ENCODE assay signal across 8 mouse cellular contexts in genomic region chrX:112978583-112978982, GRCm38 (mm10).
DNase-seq lines count a peak whose midpoint lies in the region; ATAC-seq and TF ChIP-seq lines count a peak whose summit lies in the region.

No protein-coding gene starts in this region.

- peak; percentile 39 to 44 for DNase-seq in cerebellum, postnatal 10 days
- no peak for DNase-seq in cerebellum, adult 9-11 months
- peak; percentile 28 for DNase-seq in liver, adult 2 months (ENCODE audit: extremely low read depth, low read depth, low spot score)
- no peak for DNase-seq in liver, embryonic 11.5 days (ENCODE audit: low spot score)
- DNase-seq in MEL-GATA-1-ER (ENCODE audit: extremely low read depth, low read depth): peak; percentile 19
- peak; percentile 3 to 11 for DNase-seq in layer of hippocampus, postnatal 10 days (ENCODE audit: low spot score in 2 of 2)
- no peak for DNase-seq in urinary bladder, postnatal 10 days (ENCODE audit: low spot score)
- DNase-seq in urinary bladder, postnatal 4 days (ENCODE audit: low spot score in 2 of 2): no peak

- H3K79me2 ChIP-seq in liver, adult 2 months (ENCODE audit: control insufficient read depth, insufficient read depth, low read length): no peaks in the 10 kb centered on the region

- H3K4me2 ChIP-seq in liver, embryonic 11.5 days: no peak overlapping the region

- no peak overlapping the region for H3K9ac ChIP-seq in liver, adult 2 months (ENCODE audit: low read depth, low read length)
- no peak overlapping the region for H3K9ac ChIP-seq in liver, embryonic 11.5 days (ENCODE audit: low read depth, low read length)

- WGBS in liver, adult 2 months: 30% methylated on average over 3 of the region's 3 CpGs
- WGBS in liver, embryonic 11.5 days: 63% methylated on average over 3 of the region's 3 CpGs

- peak; percentile 38; the same call in 1 of the 2 replicates for TF ChIP-seq CTCF in liver, adult 2 months (IDR thresholded peaks at IDR 0.05; ENCODE audit: low read depth, low read length)

- no peaks in the 10 kb centered on the region for H3K27me3 ChIP-seq in liver, adult 2 months (ENCODE audit: control insufficient read depth, insufficient read depth, low read length)
- H3K27me3 ChIP-seq in liver, embryonic 11.5 days (replicated peaks; ENCODE audit: control insufficient read depth, insufficient read depth, low read length): no peaks in the 10 kb centered on the region

- H3K4me3 ChIP-seq in liver, adult 2 months (ENCODE audit: insufficient read depth, low read depth, low read length): no peak overlapping the region
- no peak overlapping the region for H3K4me3 ChIP-seq in liver, embryonic 11.5 days (ENCODE audit: low read depth, low read length)

- ATAC-seq in liver, embryonic 11.5 days (replicated peaks; ENCODE audit: low FRiP score): no peak

- H3K4me1 ChIP-seq in liver, adult 2 months (ENCODE audit: control insufficient read depth, insufficient read depth, low read length): no peaks in the 10 kb centered on the region
- no peaks in the 10 kb centered on the region for H3K4me1 ChIP-seq in liver, embryonic 11.5 days (replicated peaks; ENCODE audit: control insufficient read depth, insufficient read depth, low read length)

- H3K27ac ChIP-seq in liver, adult 2 months (replicated peaks; ENCODE audit: insufficient read depth, low read depth, low read length): no peak overlapping the region
- H3K27ac ChIP-seq in liver, embryonic 11.5 days (ENCODE audit: low read depth, low read length): no peak overlapping the region

- TF ChIP-seq POLR2A in liver, adult 2 months (IDR thresholded peaks at IDR 0.05; ENCODE audit: extremely low read depth, insufficient read depth, low read length): no peak

- H3K36me3 ChIP-seq in liver, adult 2 months (ENCODE audit: control insufficient read depth, insufficient read depth, low read length): no peaks in the 10 kb centered on the region
- H3K36me3 ChIP-seq in liver, embryonic 11.5 days (ENCODE audit: control insufficient read depth, insufficient read depth, low read length): no peaks in the 10 kb centered on the region

- no peaks in the 10 kb centered on the region for H3K9me3 ChIP-seq in liver, embryonic 11.5 days (ENCODE audit: control insufficient read depth, low read length)

Comparison
In these comparisons a context has a peak if more than half of its experiments do, and no peak if none do; other contexts are left out.
1. DNase-seq: peak in cerebellum, postnatal 10 days (2 of 2), liver, adult 2 months (single experiment), MEL-GATA-1-ER (single experiment) and layer of hippocampus, postnatal 10 days (2 of 2); none in cerebellum, adult 9-11 months (single experiment), liver, embryonic 11.5 days (single experiment), urinary bladder, postnatal 10 days (single experiment) and urinary bladder, postnatal 4 days (0 of 2).